Mouse (Mus musculus) heart, embryonic 10.5 days (tissue): ENCODE measurements around the gene Rhoa. TPM values are rescaled to one million over a fixed set of nuclear protein-coding genes. Genes with fewer than 3 reads are reported as not detected.

Experiments used
- DNase-seq: peaks from one replicate; pipeline ENCODE4 v3.0.0-alpha.2; 2017; ENCODE audit warnings: low spot score
- H3K27ac ChIP-seq: fragments of 300-500 bp; sonication (generic); 2 replicates; pipeline ENCODE4 v1.5.1; 2016; ENCODE audit warnings: mild to moderate bottlenecking
- H3K27me3 ChIP-seq: fragments of 300-500 bp; sonication (generic); 2 replicates; pipeline ENCODE4 v1.6.1; 2016; ENCODE audit warnings: mild to moderate bottlenecking; ENCODE audit not compliant: poor library complexity, insufficient read depth, severe bottlenecking
- H3K36me3 ChIP-seq: fragments of 300-500 bp; sonication (generic); 2 replicates; pipeline ENCODE4 v1.6.1; 2016; ENCODE audit warnings: mild to moderate bottlenecking, moderate library complexity
- H3K4me1 ChIP-seq: fragments of 300-500 bp; sonication (generic); 2 replicates; pipeline ENCODE4 v1.6.1; 2016; ENCODE audit warnings: mild to moderate bottlenecking
- H3K4me3 ChIP-seq: fragments of 300-500 bp; sonication (generic); 2 replicates; pipeline ENCODE4 v1.5.1; 2016; ENCODE audit warnings: mild to moderate bottlenecking, moderate library complexity
- H3K9me3 ChIP-seq: fragments of 300-500 bp; sonication (generic); 2 replicates; pipeline ENCODE4 v1.6.1; 2016; ENCODE audit warnings: mild to moderate bottlenecking, moderate library complexity
- WGBS: fragments of 180-500 bp; shearing (Covaris S2); methylation state at CpG from one replicate; pipeline ENCODE4 v1.1.7; 2016; 5-methylcytosine and 5-hydroxymethylcytosine counted together
- polyA plus RNA-seq: library from polyadenylated mRNA; unstranded; fragments of >200 nt; fragmentation: Nextera tagmentation; extraction: Ambion mirVana; gene quantifications from 2 replicates; pipeline ENCODE4 v1.2.1, GENCODE M21; 2016

Gene Rhoa
- polyA plus RNA-seq, 1 experiment from 2014 or later: 277 TPM

DNA sequence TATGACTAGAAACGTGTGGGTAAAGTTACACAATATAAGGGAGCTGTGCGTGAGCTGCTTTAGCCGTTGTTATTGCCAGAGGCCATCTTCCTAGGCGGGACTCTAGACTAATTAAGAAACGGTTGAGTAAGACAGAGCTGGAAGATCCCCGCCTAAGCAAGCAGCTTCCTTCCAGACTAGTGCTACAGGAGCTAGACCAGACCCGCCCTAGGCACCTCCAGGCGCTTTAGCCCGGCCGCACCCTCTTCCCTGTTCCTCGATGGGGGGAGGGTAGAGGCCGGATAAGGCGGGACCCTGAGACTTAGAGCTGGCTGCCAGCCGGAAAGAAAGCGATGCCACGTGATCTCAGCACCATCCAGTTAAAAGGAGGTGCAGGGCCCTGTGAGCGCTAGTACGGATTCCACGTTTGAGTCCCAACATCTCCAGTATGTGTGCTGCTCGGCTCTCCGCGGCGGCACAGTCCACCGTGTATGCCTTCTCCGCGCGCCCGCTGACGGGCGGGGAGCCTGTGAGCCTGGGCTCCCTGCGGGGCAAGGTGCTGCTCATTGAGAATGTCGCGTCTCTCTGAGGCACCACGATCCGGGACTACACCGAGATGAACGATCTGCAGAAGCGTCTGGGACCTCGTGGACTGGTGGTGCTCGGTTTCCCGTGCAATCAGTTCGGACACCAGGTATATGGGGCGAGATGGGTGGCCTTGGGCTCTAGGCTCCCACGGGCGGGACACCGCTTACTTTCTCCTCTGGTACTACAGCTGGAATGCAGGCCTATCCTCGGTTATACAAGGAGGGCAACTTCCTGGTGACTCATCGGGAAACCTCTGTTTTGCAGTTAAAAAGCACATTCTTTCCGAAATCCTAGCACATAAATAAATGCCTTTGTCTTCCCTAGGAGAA is 33.2 kb downstream of the Rhoa start, which contains the start of gene Gpx1:
Gene Gpx1 (plus strand): TSS at position 18 of the 896 bp plus-strand sequence.
- WGBS: under 1% methylated on average over 49 of the region's 49 CpGs
- H3K27me3 ChIP-seq: no peaks in the 10 kb centered on the region
- H3K27ac ChIP-seq: peak within 1 kb of the TSS; percentile 97
- H3K4me3 ChIP-seq: peak within 1 kb of the TSS; percentile 89
- peak; percentile 98 for DNase-seq
- H3K4me1 ChIP-seq: peaks cover 40% of the 10 kb centered on the region
- peaks cover 30% of the 10 kb centered on the region for H3K36me3 ChIP-seq
- no peaks in the 10 kb centered on the region for H3K9me3 ChIP-seq

DNA sequence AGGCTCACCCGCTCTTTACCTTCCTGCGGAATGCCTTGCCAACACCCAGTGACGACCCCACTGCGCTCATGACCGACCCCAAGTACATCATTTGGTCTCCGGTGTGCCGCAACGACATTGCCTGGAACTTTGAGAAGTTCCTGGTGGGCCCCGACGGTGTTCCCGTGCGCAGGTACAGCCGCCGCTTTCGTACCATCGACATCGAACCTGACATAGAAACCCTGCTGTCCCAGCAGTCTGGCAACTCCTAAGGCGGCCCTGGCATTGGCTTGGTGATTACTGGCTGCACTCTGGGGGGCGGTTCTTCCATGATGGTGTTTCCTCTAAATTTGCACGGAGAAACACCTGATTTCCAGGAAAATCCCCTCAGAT is 33.9 kb downstream of the Rhoa start:
- H3K27ac ChIP-seq: peak overlapping the region; percentile 97
- DNase-seq: no peak
- H3K9me3 ChIP-seq: no peaks in the 10 kb centered on the region
- peaks cover 40% of the 10 kb centered on the region for H3K4me1 ChIP-seq
- 8% methylated on average over 20 of the region's 20 CpGs for WGBS
- peaks cover 22% of the 10 kb centered on the region for H3K36me3 ChIP-seq
- H3K27me3 ChIP-seq: no peaks in the 10 kb centered on the region
- H3K4me3 ChIP-seq: peak overlapping the region; percentile 89

DNA sequence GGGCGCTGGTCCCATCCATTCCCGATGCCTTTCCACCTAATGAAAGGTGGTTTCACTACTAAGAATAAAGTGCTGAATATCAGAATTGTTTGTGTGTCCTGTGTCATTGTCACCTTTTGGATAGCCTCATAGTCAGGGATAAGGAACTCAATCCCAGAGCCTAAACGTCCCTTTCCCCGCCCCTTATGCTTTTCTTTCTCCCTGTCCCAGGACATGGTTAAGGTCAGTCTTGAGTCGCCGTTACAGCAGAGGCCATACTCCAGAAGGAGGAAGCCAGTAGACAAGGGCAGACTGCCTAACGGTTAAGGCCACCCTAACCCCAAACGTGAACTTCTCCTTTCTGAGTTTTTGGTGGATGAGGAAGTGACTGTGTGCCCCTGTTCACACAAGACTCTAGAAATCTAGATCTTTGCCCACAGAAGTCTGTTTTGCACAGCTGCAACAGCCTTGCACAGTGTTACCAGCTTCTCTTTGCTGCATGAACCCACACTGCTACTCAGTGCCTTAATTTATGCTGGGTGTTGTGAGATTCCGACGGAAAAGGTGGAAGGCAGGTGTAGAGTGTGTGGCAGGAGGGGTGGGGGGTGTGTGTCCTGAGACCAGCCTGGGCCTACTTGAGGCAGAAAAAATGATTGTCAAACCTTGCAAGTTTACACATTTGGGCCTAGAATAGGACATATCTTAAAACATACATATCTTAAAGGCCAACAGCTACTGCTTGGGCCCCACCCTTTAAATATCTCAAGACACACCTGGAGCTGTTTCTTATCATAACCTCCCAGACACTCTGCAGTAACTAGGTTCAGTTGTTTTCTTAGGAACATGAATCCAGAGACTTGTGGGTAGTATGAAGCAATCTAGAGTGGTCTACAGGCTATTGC is 34.6 kb downstream of the Rhoa start:
- peak overlapping the region; percentile 89 for H3K4me3 ChIP-seq
- H3K27ac ChIP-seq: peak overlapping the region; percentile 97
- H3K36me3 ChIP-seq: peaks cover 16% of the 10 kb centered on the region
- no peaks in the 10 kb centered on the region for H3K9me3 ChIP-seq
- H3K27me3 ChIP-seq: no peaks in the 10 kb centered on the region
- 53% methylated on average over 10 of the region's 10 CpGs for WGBS
- peaks cover 40% of the 10 kb centered on the region for H3K4me1 ChIP-seq
- peak; percentile 78 for DNase-seq

DNA sequence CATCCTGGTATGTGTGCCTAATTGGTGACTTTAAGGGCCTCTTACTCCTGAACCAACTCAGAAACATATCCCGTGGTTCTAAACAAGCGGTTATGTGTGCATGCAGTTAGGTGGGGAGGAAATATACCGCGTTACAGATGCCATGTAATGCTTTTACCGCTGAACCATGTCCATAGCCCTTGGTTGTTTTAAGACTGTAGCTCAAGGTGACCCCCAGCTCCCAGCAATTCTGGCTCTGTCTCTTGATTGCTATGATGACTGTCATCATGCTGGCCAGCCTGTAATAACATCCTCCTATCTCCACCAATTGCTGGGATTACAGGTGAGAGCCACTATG is 35.2 kb downstream of the Rhoa start:
- Histone ChIP-seq H3K4me3 (peak overlapping the region; percentile 20; the same call in 1 of the 2 replicates), H3K27ac (peak overlapping the region; percentile 70; the same call in 1 of the 2 replicates), H3K36me3 (peaks cover 11% of the 10 kb centered on the region), H3K9me3 (no peaks in the 10 kb centered on the region), H3K4me1 (peaks cover 40% of the 10 kb centered on the region), H3K27me3 (no peaks in the 10 kb centered on the region)
- WGBS: 87% methylated on average over 5 of the region's 5 CpGs
- no peak for DNase-seq

DNA sequence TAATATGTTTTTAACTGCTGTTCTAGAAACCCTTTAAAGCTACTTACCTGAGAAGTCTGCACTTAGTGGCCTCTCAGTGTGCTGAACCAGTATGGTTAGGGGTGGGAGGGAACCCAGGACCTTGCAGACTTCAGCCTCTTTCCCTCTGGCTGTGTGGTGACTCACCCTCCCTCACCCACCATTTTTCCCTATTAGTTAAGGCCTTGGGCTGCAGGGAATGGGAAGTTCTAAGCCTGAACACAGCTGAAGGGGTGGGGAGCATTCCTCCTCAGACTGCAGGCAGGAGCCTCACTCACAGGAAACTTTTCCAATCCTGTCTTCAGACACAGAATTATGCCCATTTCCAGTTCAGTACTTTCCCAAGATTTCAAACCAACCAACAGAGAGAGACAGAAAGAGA is 35.9 kb downstream of the Rhoa start:
- H3K36me3 ChIP-seq: peaks cover 8% of the 10 kb centered on the region
- H3K4me3 ChIP-seq: no peak overlapping the region

DNA sequence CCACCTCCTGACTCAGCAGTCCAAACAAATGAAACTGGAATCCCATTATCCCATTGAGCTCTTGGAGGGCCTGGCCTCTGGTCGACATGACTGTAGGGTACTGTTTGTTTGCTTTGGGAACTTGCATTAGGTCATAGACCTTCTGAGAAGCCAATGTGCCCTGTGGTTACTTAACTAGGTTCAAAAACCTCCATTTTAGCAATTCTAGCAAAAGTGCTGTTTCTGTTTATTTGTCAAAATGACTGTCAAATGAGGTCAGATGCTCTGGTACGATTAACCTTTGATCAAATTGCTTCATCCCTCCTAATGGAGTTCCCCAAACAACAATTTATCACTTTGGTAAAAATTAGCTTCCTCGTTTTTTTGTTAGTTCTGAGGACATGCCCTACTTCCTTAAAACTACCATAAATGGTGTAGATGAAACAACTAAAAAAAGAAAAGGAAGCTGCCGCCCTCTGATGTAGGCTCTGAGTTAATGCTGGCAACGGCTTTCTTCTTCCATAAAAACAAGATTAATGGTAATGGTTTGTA is 36.4 kb downstream of the Rhoa start:
- WGBS: 47% methylated on average over 5 of the region's 5 CpGs
- DNase-seq: no peak
- Histone ChIP-seq H3K27ac (peak overlapping the region; percentile 70), H3K27me3 (no peaks in the 10 kb centered on the region), H3K4me1 (peaks cover 44% of the 10 kb centered on the region), H3K36me3 (peaks cover 8% of the 10 kb centered on the region), H3K4me3 (no peak overlapping the region), H3K9me3 (no peaks in the 10 kb centered on the region)

More for the DNA sequence above, 35.9 kb downstream of the Rhoa start:
- DNase-seq: no peak
- H3K27ac ChIP-seq: peak overlapping the region; percentile 70; the same call in 1 of the 2 replicates
- peaks cover 43% of the 10 kb centered on the region for H3K4me1 ChIP-seq
- H3K27me3 ChIP-seq: no peaks in the 10 kb centered on the region
- no peaks in the 10 kb centered on the region for H3K9me3 ChIP-seq

DNA sequence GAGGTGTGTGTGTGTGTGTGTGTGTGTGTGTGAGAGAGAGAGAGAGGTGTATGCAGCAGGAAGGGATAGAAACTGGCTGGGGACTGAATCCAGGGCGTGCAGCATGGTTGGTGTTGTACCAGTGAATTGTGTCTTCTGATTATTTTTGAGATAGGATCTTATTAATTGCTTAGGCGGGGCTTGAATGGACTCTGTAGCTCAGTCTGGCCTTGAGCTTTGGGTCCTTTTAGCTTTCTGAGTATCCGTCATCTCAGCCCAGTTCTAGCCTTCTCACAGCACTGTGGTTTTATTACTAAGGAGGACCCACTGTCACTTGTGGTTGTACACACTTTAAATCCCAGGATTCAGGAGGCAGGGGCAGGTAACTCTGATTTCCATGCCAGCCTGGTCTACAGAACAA is 37.4 kb downstream of the Rhoa start:
- H3K4me3 ChIP-seq: no peak overlapping the region
- H3K36me3 ChIP-seq: peaks cover 4% of the 10 kb centered on the region; the same call in 1 of the 2 replicates
- H3K27me3 ChIP-seq: no peaks in the 10 kb centered on the region
- H3K9me3 ChIP-seq: no peaks in the 10 kb centered on the region
- no peak for DNase-seq
- H3K4me1 ChIP-seq: peaks cover 38% of the 10 kb centered on the region
- WGBS: 89% methylated on average over 3 of the region's 3 CpGs
- H3K27ac ChIP-seq: peak overlapping the region; percentile 70; the same call in 1 of the 2 replicates

DNA sequence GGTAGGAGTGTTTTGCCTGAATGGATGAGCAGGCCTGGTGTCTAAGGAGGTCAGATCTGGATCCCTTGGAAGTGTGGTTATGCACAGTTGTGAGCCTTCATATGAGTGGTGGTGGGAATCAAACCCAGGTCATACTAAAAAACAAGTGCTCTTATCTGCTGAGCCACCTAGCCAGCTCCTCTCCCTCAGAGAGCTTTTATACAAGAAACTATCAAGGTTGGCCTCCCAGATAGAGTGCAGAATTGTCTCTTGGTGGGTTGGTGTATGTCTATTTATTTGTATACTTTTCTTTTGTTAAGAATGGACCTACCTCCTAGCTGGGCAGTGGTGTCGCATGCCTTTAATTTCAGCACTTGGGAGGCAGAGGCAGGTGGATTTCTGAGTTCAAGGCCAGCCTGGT is 37.9 kb downstream of the Rhoa start:
- Histone ChIP-seq H3K27ac (0 out of 2 replicates have a peak overlapping the region, but pooled peaks have one; percentile 17), H3K9me3 (no peaks in the 10 kb centered on the region), H3K36me3 (peaks cover 4% of the 10 kb centered on the region; the same call in 1 of the 2 replicates), H3K27me3 (no peaks in the 10 kb centered on the region), H3K4me3 (no peak overlapping the region), H3K4me1 (peaks cover 38% of the 10 kb centered on the region)
- WGBS: 93% methylated on average over 1 of the region's 1 CpGs
- no peak for DNase-seq

DNA sequence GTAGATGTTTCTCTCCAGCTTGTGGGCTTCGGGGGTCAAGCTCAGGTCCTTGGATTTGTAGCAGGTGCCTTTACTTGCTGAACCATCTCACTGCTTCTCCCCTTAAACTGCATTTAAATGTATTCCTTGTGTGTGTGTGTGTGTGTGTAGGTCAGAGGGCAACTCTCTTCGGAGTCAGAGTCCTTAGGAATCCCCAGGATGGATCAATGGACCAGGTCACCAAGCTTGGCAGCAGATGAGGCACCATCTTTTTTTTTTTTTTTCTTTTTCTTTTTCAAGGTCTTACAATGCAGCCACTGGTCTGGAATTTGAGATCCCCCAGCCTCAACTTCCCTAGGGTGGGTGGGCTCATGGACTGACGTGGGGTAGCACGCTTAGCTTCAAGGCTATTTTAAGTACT is 38.5 kb downstream of the Rhoa start:
- no peaks in the 10 kb centered on the region for H3K9me3 ChIP-seq
- peaks cover 42% of the 10 kb centered on the region for H3K4me1 ChIP-seq
- no peak for DNase-seq
- WGBS: 75% methylated on average over 4 of the region's 4 CpGs
- peaks cover 4% of the 10 kb centered on the region; the same call in 1 of the 2 replicates for H3K36me3 ChIP-seq
- peak overlapping the region; percentile 17; the same call in 1 of the 2 replicates for H3K27ac ChIP-seq
- H3K27me3 ChIP-seq: no peaks in the 10 kb centered on the region
- H3K4me3 ChIP-seq: no peak overlapping the region

DNA sequence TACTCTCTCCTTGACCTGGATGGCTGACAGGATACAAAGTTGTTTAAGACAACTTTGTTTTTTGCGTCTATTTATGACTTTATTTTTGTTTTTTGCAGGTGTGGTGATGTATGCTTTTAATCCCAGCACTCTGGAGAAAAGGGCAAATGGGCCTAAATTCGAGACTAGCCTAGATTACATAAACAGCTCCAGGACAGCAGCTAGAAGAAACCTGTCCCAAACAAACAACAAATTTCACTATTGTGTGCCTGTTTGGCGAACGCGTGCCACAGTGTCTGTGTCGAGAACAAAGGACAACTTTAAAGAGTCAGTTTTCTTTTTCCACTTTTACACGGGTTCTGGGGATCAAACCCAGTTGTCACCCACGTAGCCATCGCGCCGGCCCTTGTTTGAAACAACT is 41.1 kb downstream of the Rhoa start:
- Histone ChIP-seq H3K27ac (peak overlapping the region; percentile 92), H3K27me3 (no peaks in the 10 kb centered on the region), H3K36me3 (peaks cover 25% of the 10 kb centered on the region), H3K4me3 (peak overlapping the region; percentile 82), H3K4me1 (peaks cover 19% of the 10 kb centered on the region), H3K9me3 (no peaks in the 10 kb centered on the region)
- DNase-seq: no peak
- WGBS: 8% methylated on average over 11 of the region's 11 CpGs

DNA sequence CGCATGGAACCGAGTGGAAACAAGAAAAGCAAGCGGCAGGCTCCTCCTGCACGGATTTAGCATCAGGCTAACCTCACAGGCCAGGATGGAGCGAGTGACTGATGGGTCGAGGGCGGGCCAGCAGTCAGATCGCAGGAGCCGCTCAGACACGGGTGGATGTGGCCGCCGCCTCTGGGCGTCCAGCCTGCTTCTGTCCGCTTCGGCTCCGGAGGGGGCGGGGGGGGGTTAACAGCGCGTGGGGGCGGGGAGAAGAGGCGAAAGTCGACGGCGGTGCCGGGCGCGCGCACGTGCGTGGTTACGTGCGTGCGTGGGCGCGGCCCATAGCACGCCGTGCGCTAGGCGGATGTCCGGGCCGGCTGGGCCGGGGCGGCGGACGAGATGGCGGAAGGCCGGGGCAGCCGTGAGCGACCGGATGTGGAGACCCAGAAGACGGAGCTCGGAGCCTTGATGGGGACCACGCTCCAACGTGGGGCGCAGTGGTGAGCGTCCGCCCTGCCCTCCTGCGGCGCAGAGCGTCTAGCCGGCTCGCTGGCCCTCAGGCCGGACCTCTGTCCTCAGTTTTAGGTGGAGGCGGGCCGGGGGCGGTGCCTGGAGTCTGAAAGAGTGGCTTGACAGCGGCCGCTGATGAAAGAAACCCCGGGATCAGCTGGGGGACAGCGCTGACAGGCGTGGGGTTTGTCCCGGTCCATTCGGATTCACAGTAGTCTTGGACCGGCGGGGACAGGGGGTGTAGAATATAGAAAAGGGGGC is 41.8 kb downstream of the Rhoa start, which contains the start of gene Usp4:
Gene Usp4 (plus strand): TSS at position 314 of the 750 bp plus-strand sequence.
- H3K4me1 ChIP-seq: peaks cover 14% of the 10 kb centered on the region; the same call in 1 of the 2 replicates
- under 1% methylated on average over 75 of the region's 75 CpGs for WGBS

DNA sequence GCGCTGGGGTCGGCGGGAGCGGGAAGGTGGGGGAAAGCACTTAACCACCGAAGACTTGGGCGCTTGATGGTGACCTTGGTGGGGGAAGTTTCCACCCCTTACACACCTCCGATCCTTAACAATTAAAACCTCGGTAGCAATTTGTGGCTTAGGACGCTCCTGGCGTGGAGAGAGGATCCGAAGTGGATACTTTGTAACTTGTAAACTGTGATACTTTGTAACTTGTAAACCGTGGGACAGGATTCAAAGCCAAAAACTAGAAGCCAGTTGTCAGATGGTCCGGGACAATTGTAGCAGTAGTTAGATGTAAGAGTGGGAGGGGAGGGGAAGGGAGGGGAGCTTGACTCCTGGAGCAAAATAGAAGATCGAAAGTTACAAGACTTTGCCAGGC is 42.4 kb downstream of the Rhoa start:
- no peak for DNase-seq
- Histone ChIP-seq H3K4me1 (peaks cover 14% of the 10 kb centered on the region; the same call in 1 of the 2 replicates), H3K4me3 (peak overlapping the region; percentile 82), H3K27me3 (no peaks in the 10 kb centered on the region), H3K27ac (peak overlapping the region; percentile 92), H3K9me3 (no peaks in the 10 kb centered on the region), H3K36me3 (peaks cover 38% of the 10 kb centered on the region)
- WGBS: 8% methylated on average over 14 of the region's 14 CpGs

More for the DNA sequence above, 41.8 kb downstream of the Rhoa start, which contains the start of gene Usp4:
- DNase-seq: peak; percentile 96
- Histone ChIP-seq H3K36me3 (peaks cover 32% of the 10 kb centered on the region), H3K27me3 (no peaks in the 10 kb centered on the region), H3K4me3 (peak within 1 kb of the TSS; percentile 82), H3K27ac (peak within 1 kb of the TSS; percentile 92), H3K9me3 (no peaks in the 10 kb centered on the region)
